Mouse (Mus musculus) embryo, embryonic 10.5 days (tissue): ENCODE results near the gene Kctd14.
A peak's percentile ranks its signal among the peaks of the same experiment; 100 is the strongest.
"Not testable (repeated sequence)": the region's sequence is repeated elsewhere in the genome, so short reads cannot be mapped to it uniquely, and the experiment has no call there.

Source experiments
- DNase-seq: peaks from one replicate; pipeline ENCODE4 v3.0.0-alpha.2; 2015; ENCODE audit warnings: low spot score

Kctd14 gene

GRCm38 (mm10) chr7:97451023-97451422 lies at the start of gene Kctd14:
Gene Kctd14, plus strand, starts transcription at chr7:97451323.
- DNase-seq = not testable (repeated sequence)

- DNase-seq = no peak
Observed at GRCm38 (mm10) chr7:97407145-97407544, 44.0 kb upstream of the Kctd14 start.

DNA sequence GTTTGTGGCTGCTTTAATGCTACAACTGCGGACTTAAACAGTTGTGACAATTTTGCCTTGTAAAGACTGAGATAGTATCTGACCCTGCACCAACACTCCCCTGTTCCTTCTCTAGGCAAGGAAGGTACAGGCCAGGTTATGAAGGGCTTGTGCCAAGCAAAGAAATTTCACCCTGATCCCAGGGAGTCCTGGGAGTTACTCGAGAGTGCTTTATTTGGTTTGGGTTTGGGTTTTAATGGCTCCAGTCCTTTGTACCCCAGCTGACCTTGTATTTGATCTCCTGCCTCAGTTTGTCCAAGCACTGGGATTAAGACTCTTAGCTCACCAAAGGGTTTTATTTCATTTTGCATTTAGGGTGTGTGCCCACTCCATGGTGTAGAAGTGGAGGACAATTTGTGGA lies 40.0 kb upstream of the Kctd14 start:
- DNase-seq = no peak

DNA sequence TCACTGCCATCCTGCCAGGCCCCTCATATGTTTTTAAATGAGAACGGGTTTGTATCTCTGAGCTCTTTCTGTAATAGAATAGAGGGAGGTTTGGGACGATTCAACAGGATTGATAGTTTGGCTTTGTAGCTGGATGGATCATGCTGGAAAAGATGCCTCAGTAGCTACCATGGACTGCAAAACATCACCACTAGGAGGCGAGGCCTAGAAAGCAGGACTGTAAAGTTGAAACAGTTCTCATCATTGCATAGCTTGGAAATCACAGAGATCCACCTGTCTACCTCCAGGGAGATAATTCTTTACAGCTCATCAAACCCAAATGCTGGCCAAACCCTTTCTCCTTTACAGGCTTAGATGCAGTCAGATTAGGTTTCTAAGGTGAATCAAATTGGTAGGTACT lies 39.5 kb upstream of the Kctd14 start:
- no peak for DNase-seq

DNA sequence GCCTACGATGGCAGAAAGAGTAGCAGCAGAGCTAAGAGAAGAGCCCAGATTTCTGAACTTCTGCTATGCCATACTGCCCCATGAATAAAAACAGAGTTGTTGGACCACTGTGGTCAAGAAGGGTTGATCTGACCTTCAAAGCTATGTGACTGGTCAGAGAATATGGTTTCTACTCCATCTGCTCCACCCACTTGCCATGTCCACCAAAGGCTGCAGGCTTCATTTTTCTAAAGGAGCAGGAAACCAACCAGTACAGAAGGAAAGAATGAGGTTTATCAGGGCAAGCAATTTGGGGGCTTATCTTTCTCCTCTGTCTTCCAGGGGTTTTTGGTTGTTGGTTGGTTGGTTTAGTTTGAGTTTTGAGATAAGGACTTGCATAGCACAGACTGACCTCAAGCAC lies 37.1 kb upstream of the Kctd14 start:
- DNase-seq = no peak

- no peak for DNase-seq
Observed at GRCm38 (mm10) chr7:97414426-97414825, 36.7 kb upstream of the Kctd14 start.

DNA sequence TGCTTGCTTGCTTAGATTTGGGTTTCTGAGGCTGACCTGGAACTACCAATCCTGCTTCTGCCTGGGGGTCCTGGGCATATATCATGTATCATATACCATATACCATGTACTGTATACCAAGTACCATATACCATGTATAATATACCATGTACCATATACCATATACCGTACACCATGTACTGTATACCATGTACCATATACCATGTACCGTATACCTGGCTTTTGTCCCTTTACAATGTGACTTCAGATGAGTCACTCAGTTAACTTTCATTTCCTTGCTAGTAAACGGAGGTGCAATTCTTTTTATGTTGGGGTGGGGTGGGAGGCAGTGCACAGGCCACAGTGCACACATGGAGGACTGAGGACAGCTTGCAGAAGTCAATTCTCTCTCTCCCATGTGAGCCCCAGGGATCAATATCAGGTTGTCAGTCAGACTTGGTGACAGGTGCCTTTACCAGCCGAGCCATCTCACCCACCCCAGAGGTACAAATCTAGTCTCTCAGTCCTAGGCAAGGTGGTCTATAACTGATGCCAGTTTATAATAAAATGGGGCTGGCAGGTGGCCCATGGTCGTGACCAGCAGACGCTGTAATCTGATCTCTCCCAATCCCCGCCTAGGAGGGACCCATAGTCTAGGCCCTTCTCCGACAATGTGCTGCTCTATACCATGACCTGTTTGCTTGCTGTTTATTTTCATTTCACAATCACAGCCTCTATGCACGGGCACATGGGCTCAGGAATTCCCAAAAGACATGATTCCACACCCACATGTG lies 36.0 kb upstream of the Kctd14 start:
- no peak for DNase-seq

GRCm38 (mm10) chr7:97416473-97416872 lies 34.6 kb upstream of the Kctd14 start:
- DNase-seq = no peak

DNA sequence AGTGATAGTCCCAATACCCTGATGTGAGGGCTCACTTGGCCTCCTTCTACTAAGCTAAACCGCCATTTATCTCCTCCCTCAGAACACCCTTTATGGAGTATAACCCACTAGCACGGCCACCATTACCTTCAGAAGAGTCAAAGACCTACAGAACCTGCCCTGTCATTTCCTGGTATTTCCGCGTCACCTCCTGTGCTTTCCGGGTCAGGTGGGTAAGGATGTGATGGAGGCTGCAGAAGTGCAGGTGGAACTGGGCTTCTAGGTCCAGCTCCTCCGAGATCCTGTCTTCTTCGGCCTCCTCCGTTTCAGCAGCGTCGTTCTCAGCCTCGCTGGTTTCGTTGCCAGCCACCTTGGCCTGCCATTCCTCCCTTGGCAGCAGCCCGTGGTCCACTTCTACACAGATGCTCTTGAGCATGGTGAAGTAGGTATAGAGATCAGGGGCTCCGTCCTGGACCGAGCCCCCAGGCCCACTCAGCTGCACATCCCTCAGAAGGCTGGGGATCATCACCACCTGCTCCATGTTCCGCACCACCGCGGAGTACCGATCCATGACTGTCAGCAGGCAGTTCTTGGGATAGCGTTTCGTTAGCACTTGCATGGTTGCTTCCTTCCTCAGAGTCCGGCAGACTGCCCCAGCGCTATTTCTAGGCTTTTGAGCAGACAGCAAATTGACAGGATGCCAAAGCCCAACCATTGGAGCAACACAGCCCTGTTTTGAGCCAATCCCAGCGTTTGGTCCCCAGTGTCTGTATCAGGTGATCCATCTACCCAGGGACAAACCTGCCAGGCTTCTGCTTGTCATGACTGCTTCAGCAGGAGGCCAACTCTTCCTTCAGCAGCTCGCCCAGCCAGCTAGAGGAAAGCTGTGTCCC lies 34.0 kb upstream of the Kctd14 start, which contains the start of gene Thrsp:
Gene Thrsp (minus strand): TSS at position 825 of the 872 bp plus-strand sequence.
- DNase-seq = no peak

GRCm38 (mm10) chr7:97418717-97419116 lies 32.4 kb upstream of the Kctd14 start:
- no peak for DNase-seq

DNA sequence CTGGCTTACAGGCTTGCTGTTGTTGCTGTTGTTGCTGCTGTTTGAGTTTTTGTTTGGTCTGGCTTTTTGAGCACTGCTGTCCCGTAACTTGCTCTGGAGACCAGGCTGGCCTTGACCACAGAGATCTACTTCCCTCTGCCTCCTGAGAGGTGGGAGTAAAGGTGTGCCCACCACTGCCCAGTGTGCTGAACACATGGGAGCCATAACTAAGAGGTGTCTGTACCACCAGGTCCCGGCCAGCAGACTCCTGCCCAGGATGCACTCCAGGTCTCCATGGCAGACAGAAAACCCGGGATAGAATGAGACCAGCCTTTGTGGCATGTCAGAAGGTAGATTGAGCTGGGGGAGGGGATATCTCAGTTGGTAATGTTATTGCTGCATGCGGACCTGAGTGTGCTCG lies 32.0 kb upstream of the Kctd14 start:
- DNase-seq = no peak

GRCm38 (mm10) chr7:97420406-97420805 lies 30.7 kb upstream of the Kctd14 start:
- DNase-seq = no peak

DNA sequence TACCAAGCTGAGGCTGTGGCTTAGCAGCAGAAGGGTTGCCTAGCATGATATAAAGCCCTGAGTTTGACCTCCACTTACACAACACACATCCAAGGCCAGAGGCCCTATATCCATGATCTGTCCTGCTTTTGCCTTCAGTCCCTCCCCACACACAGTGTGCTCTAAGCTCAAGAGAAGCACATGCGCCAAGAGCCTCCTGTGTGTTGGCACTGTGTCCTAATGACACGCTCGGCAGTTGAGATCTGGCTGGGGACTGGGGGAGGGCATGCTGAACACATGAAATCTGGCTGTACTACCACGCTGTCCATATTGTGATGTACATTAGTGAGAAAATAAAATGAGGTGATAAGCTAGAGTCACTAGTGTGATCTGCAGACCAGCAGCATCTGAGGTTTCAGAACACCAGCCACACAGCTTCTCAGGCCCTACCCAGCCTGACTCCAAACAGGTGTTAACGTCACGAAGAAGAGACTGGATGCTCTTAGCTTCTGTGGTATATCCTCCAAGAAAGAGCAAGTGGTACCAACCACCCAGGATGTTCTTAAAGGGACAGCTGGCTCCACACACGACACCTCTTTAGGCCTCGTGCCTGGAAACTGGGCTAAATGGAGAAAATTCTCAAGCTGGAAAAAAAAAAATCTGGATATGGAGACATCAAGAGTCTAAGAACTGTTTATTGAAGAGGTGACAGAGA lies 30.0 kb upstream of the Kctd14 start:
- DNase-seq = no peak

GRCm38 (mm10) chr7:97423754-97424153 lies 27.4 kb upstream of the Kctd14 start:
- DNase-seq = no peak

GRCm38 (mm10) chr7:97424621-97425245 lies 26.4 kb upstream of the Kctd14 start:
- peak; percentile 89 for DNase-seq

GRCm38 (mm10) chr7:97426566-97426965 lies 24.6 kb upstream of the Kctd14 start:
- no peak for DNase-seq

GRCm38 (mm10) chr7:97427296-97427695 lies 23.8 kb upstream of the Kctd14 start:
- DNase-seq = no peak

GRCm38 (mm10) chr7:97427778-97428420 lies 23.2 kb upstream of the Kctd14 start:
- DNase-seq = no peak

- peak; percentile 77 for DNase-seq
Observed at GRCm38 (mm10) chr7:97429705-97430104, 21.4 kb upstream of the Kctd14 start.

- not testable (repeated sequence) for DNase-seq
Observed at GRCm38 (mm10) chr7:97433517-97433916, 17.6 kb upstream of the Kctd14 start.

DNA sequence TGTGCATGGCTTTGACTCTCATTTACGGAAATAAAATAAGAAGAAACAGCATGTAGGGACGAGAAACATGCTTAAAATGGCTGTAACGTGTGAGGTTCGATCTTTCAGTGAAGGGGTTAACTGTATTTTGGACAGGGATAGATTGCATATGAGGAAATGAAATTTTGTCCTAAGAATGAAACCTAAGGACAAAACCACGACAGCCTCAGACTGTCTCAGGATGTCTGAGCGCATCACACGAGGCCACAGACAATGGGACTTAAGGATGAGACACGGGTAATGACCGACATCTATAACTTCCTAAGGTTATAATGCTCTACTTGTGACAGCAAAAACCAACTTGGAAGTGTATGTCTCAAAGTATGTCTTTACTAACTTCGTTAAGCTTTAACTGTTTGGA lies 16.6 kb upstream of the Kctd14 start:
- no peak for DNase-seq

GRCm38 (mm10) chr7:97438986-97439385 lies 12.1 kb upstream of the Kctd14 start:
- DNase-seq = no peak
